Mouse (Mus musculus) liver, embryonic 16.5 days (tissue): ENCODE data around the gene Rragd. TPM values are rescaled to one million over a fixed set of nuclear protein-coding genes. Genes with fewer than 3 reads are reported as not detected.
A peak's percentile ranks its signal among the peaks of the same experiment; 100 is the strongest.

Source experiments
- ATAC-seq: fragments of 200-750 bp; cut with Nextera tagmentation; 2 replicates; pipeline ENCODE4 v1.8.0; 2017; ENCODE audit warnings: low read depth, mild to moderate bottlenecking, moderate number of reproducible peaks, moderate library complexity
- H3K27ac ChIP-seq: fragments of 300-500 bp; sonication (generic); 2 replicates; pipeline ENCODE4 v1.5.1; 2014; ENCODE audit warnings: mild to moderate bottlenecking, low read length
- H3K27me3 ChIP-seq: fragments of 300-500 bp; sonication (generic); 2 replicates; pipeline ENCODE4 v1.6.1; 2014; ENCODE audit warnings: low read depth, low read length, mixed read lengths; ENCODE audit not compliant: control insufficient read depth, insufficient read depth
- H3K36me3 ChIP-seq: fragments of 300-500 bp; sonication (generic); 2 replicates; pipeline ENCODE4 v1.6.1; 2014; ENCODE audit warnings: mild to moderate bottlenecking; ENCODE audit not compliant: control insufficient read depth, insufficient read depth
- H3K4me1 ChIP-seq: fragments of 300-500 bp; sonication (generic); 2 replicates; pipeline ENCODE4 v1.6.1; 2014; ENCODE audit warnings: low read depth, low read length, mixed read lengths; ENCODE audit not compliant: control insufficient read depth
- H3K4me2 ChIP-seq: fragments of 300-500 bp; sonication (generic); 2 replicates; pipeline ENCODE4 v1.6.1; 2014; ENCODE audit warnings: low read depth, low read length, mixed read lengths
- H3K4me3 ChIP-seq: fragments of 300-500 bp; sonication (generic); 2 replicates; pipeline ENCODE4 v1.5.1; 2014; ENCODE audit warnings: low read depth, mild to moderate bottlenecking, low read length
- H3K9ac ChIP-seq: fragments of 300-500 bp; sonication (generic); 2 replicates; pipeline ENCODE4 v1.6.1; 2014; ENCODE audit warnings: low read depth, low read length
- H3K9me3 ChIP-seq: fragments of 300-500 bp; sonication (generic); replicated peaks from 2 replicates; pipeline ENCODE4 v1.6.1; 2016; ENCODE audit warnings: low read length; ENCODE audit not compliant: control insufficient read depth
- WGBS: fragments of 180-500 bp; shearing (Covaris S2); extraction: QIAGEN DNeasy Blood & Tissue Kit; methylation state at CpG from one replicate; pipeline ENCODE4 v1.1.7; 2014; ENCODE audit not compliant: insufficient replicate concordance; 5-methylcytosine and 5-hydroxymethylcytosine counted together
- polyA plus RNA-seq: library from polyadenylated mRNA; unstranded; fragments of >200 nt; fragmentation: Nextera tagmentation; extraction: Ambion mirVana; gene quantifications from 2 replicates; pipeline ENCODE4 v1.2.1, GENCODE M21; 2015

The Rragd gene
- polyA plus RNA-seq, 1 experiment from 2014 or later: 1.4 TPM

- H3K4me2 ChIP-seq: peak overlapping the region; percentile 98
- no peaks in the 10 kb centered on the region for H3K36me3 ChIP-seq
- no peak overlapping the region for H3K27ac ChIP-seq
- H3K9ac ChIP-seq: peak overlapping the region; percentile 70
- peaks cover 53% of the 10 kb centered on the region for H3K27me3 ChIP-seq
- no peak for ATAC-seq
- peaks cover 5% of the 10 kb centered on the region; the same call in 1 of the 2 replicates for H3K9me3 ChIP-seq
- H3K4me1 ChIP-seq: peaks cover 45% of the 10 kb centered on the region
- H3K4me3 ChIP-seq: peak overlapping the region; percentile 71
- under 1% methylated on average over 93 of the region's 94 CpGs for WGBS
Measured at GRCm38 (mm10) chr4:32983176-32984155, 629 bp downstream of the Rragd start.

DNA sequence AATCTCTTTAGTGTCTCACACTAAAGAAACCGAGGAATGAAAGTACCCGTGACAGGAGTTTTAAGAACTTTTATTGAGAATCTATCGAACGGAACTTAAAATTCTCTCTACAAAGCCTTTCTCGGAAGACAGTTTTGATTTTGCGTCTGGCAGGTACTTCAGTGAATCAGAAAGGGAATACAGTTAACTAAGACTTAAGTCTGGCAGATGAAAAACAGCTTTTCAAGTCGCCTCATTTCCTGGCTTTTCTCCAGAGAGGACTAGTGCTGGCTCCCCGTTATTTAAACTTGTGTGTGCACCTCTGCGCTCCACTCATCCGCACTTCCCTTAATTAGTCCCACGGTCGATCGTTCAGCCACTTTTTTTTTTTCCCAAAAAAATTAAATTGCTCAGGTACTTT, 1.4 kb downstream of the Rragd start:
- 2% methylated on average over 13 of the region's 13 CpGs for WGBS
- H3K9ac ChIP-seq: peak overlapping the region; percentile 70
- H3K4me3 ChIP-seq: peak overlapping the region; percentile 71
- H3K9me3 ChIP-seq: peaks cover 5% of the 10 kb centered on the region; the same call in 1 of the 2 replicates
- H3K36me3 ChIP-seq: no peaks in the 10 kb centered on the region
- peak overlapping the region; percentile 98 for H3K4me2 ChIP-seq
- H3K4me1 ChIP-seq: peaks cover 45% of the 10 kb centered on the region
- ATAC-seq: no peak
- peaks cover 53% of the 10 kb centered on the region for H3K27me3 ChIP-seq
- H3K27ac ChIP-seq: no peak overlapping the region

DNA sequence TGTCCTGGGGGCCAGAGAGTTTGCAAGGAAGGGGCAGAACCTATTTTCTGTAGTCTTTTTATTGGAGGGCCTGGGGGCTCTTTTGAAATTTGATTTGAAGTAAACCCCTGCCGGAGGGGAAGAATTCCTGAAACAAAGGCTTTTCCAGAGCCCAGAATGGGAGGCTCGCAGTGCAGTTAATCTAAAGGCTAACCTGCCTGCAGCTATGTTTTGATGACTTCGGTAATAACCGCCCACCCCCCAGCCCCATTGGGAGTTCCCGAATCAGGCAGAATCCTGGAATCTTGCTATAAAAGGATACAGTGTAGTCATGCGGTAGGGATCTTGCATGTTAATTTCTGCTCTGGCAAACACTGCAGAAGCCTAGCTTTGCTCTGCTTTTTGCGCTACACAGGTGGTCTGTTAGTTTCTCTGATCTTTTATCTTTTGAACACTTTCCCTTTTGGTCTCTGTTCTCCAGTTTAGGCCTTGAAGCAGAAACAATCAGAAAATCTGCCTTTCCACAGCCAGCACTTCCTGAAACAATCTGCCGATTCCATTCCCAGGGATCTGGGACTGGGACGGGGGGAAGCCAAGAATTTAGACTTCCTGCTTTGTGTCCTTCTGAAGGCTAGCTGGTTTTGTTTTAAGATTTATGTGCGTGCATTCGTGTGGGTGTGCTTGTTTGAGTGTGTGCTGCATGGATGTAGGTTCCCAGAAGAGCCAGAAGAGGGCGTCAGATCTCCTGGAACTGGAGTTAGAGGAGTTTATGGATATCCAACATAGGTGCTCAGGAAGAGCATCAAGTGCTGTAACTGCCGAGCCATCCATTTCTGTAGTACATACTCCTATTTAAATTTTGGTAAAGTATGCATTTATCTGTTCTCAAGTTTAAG, 2.2 kb downstream of the Rragd start:
- Histone ChIP-seq H3K9ac (no peak overlapping the region), H3K36me3 (no peaks in the 10 kb centered on the region), H3K4me2 (peak overlapping the region; percentile 98; the same call in 1 of the 2 replicates), H3K4me3 (peak overlapping the region; percentile 71), H3K9me3 (peaks cover 5% of the 10 kb centered on the region; the same call in 1 of the 2 replicates), H3K27me3 (peaks cover 53% of the 10 kb centered on the region), H3K27ac (no peak overlapping the region), H3K4me1 (peaks cover 45% of the 10 kb centered on the region)
- ATAC-seq: no peak
- WGBS: 31% methylated on average over 13 of the region's 13 CpGs

DNA sequence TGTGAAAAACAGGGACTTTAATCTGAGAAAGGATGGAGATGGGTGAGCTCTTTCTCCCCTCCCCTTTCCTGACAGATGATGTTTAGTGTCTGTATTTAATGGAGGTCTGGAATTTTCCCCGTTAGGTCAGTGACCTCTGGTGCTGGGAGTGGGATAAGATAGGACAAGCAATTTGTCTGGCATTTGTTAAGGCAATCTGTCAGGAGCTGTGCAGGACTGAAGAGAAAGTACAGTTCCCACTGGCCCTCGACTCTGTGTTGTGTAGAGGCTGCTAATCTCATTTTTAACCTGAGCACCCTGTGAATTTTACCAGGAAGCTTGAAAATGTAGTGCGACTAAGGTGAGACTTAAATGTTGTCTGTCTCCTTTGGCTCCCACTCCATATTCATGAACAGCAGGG, 2.8 kb downstream of the Rragd start:
- 28% methylated on average over 3 of the region's 3 CpGs for WGBS
- H3K9me3 ChIP-seq: peaks cover 5% of the 10 kb centered on the region; the same call in 1 of the 2 replicates
- H3K4me1 ChIP-seq: peaks cover 45% of the 10 kb centered on the region
- 0 out of 2 replicates have a peak overlapping the region, but pooled peaks have one; percentile 32 for H3K9ac ChIP-seq
- H3K27me3 ChIP-seq: peaks cover 50% of the 10 kb centered on the region
- H3K4me2 ChIP-seq: peak overlapping the region; percentile 38
- ATAC-seq: no peak
- H3K4me3 ChIP-seq: peak overlapping the region; percentile 71
- H3K27ac ChIP-seq: peak overlapping the region; percentile 69; the same call in 1 of the 2 replicates
- H3K36me3 ChIP-seq: no peaks in the 10 kb centered on the region

DNA sequence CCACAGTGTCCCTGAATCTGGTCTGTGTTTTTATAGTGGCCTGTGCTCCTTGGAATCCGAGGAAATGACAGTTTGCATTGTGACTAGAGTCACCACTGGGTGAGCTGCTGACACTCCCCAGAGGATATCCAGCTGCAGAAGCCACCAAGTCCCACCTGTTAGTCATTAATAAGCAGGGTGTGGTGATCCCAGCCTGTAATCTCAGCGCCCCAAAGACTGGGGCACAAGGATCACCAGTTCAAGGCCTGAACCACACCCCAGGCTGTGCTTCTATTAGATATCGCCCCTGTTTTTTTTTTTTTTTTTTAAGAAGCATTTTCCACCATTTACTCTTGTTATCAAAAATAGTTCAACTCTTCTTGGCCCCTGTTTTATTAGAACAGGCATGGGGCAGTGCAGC, 4.2 kb downstream of the Rragd start:
- Histone ChIP-seq H3K36me3 (no peaks in the 10 kb centered on the region), H3K9ac (0 out of 2 replicates have a peak overlapping the region, but pooled peaks have one; percentile 25), H3K4me1 (peaks cover 37% of the 10 kb centered on the region), H3K27ac (peak overlapping the region; percentile 90), H3K27me3 (peaks cover 37% of the 10 kb centered on the region), H3K9me3 (peaks cover 5% of the 10 kb centered on the region; the same call in 1 of the 2 replicates), H3K4me3 (peak overlapping the region; percentile 71), H3K4me2 (peak overlapping the region; percentile 38; the same call in 1 of the 2 replicates)
- peak; percentile 97 for ATAC-seq
- 24% methylated on average over 3 of the region's 3 CpGs for WGBS

- no peak overlapping the region for H3K4me2 ChIP-seq
- H3K9me3 ChIP-seq: peaks cover 5% of the 10 kb centered on the region; the same call in 1 of the 2 replicates
- ATAC-seq: no peak
- peaks cover 14% of the 10 kb centered on the region for H3K27me3 ChIP-seq
- H3K27ac ChIP-seq: no peak overlapping the region
- 57% methylated on average over 2 of the region's 2 CpGs for WGBS
- H3K4me1 ChIP-seq: peaks cover 20% of the 10 kb centered on the region
- H3K9ac ChIP-seq: no peak overlapping the region
- H3K36me3 ChIP-seq: no peaks in the 10 kb centered on the region
- H3K4me3 ChIP-seq: no peak overlapping the region
Measured at GRCm38 (mm10) chr4:32989346-32989745, 6.5 kb downstream of the Rragd start.

- H3K9ac ChIP-seq: no peak overlapping the region
- H3K4me3 ChIP-seq: no peak overlapping the region
- H3K4me2 ChIP-seq: no peak overlapping the region
- H3K36me3 ChIP-seq: no peaks in the 10 kb centered on the region
- H3K27me3 ChIP-seq: no peaks in the 10 kb centered on the region; the same call in 1 of the 2 replicates
- no peak for ATAC-seq
- no peaks in the 10 kb centered on the region; the same call in 1 of the 2 replicates for H3K4me1 ChIP-seq
- no peaks in the 10 kb centered on the region for H3K9me3 ChIP-seq
- H3K27ac ChIP-seq: no peak overlapping the region
- 55% methylated on average over 3 of the region's 3 CpGs for WGBS
Measured at GRCm38 (mm10) chr4:32994168-32994567, 11.3 kb downstream of the Rragd start.

- ATAC-seq: no peak
- Histone ChIP-seq H3K27ac (no peak overlapping the region), H3K4me3 (no peak overlapping the region), H3K36me3 (no peaks in the 10 kb centered on the region), H3K4me2 (no peak overlapping the region), H3K9ac (no peak overlapping the region), H3K4me1 (no peaks in the 10 kb centered on the region; the same call in 1 of the 2 replicates), H3K27me3 (no peaks in the 10 kb centered on the region; the same call in 1 of the 2 replicates), H3K9me3 (no peaks in the 10 kb centered on the region)
- WGBS: 81% methylated on average over 5 of the region's 5 CpGs
Measured at GRCm38 (mm10) chr4:32996083-32996482, 13.2 kb downstream of the Rragd start.
